Mouse (Mus musculus) limb, embryonic 14.5 days (tissue): Measurements from ENCODE around the gene Fmnl3. TPM values are rescaled to one million over a fixed set of nuclear protein-coding genes. Genes with fewer than 3 reads are reported as not detected.

Experiments
- ATAC-seq: fragments of 200-750 bp; cut with Nextera tagmentation; 2 replicates; pipeline ENCODE4 v1.8.0; 2017; ENCODE audit warnings: low read depth, moderate number of reproducible peaks, moderate TSS enrichment; ENCODE audit not compliant: low FRiP score
- DNase-seq: peaks from one replicate; pipeline ENCODE4 v3.0.0-alpha.2; 2015; ENCODE audit warnings: low spot score
- H3K27ac ChIP-seq: fragments of 300-500 bp; sonication (generic); replicated peaks from 2 replicates; pipeline ENCODE4 v1.5.1; 2014; ENCODE audit warnings: low read depth, mild to moderate bottlenecking, low read length, moderate library complexity, mixed read lengths
- H3K27me3 ChIP-seq: fragments of 300-500 bp; sonication (generic); 2 replicates; pipeline ENCODE4 v1.6.1; 2014; ENCODE audit warnings: low read length, mixed read lengths; ENCODE audit not compliant: control insufficient read depth, insufficient read depth
- H3K36me3 ChIP-seq: fragments of 300-500 bp; sonication (generic); 2 replicates; pipeline ENCODE4 v1.6.1; 2014; ENCODE audit warnings: mild to moderate bottlenecking, low read length, moderate library complexity, mixed read lengths; ENCODE audit not compliant: control insufficient read depth, insufficient read depth
- H3K4me1 ChIP-seq: fragments of 300-500 bp; sonication (generic); 2 replicates; pipeline ENCODE4 v1.6.1; 2014; ENCODE audit warnings: antibody characterized with exemption, low read length, mixed read lengths; ENCODE audit not compliant: control insufficient read depth, insufficient read depth
- H3K4me2 ChIP-seq: fragments of 300-500 bp; sonication (generic); replicated peaks from 2 replicates; pipeline ENCODE4 v1.6.1; 2014; ENCODE audit warnings: low read depth, mild to moderate bottlenecking, low read length, moderate library complexity; ENCODE audit not compliant: severe bottlenecking
- H3K4me3 ChIP-seq: fragments of 300-500 bp; sonication (generic); replicated peaks from 2 replicates; pipeline ENCODE4 v1.5.1; 2014; ENCODE audit warnings: low read length
- H3K9ac ChIP-seq: fragments of 300-500 bp; sonication (generic); 2 replicates; pipeline ENCODE4 v1.6.1; 2014; ENCODE audit warnings: mild to moderate bottlenecking, low read depth, low read length, moderate library complexity; ENCODE audit not compliant: severe bottlenecking
- H3K9me3 ChIP-seq: fragments of 300-500 bp; sonication (generic); 2 replicates; pipeline ENCODE4 v1.6.1; 2016; ENCODE audit warnings: low read length; ENCODE audit not compliant: control insufficient read depth
- POLR2A ChIP-seq: fragments of 200-500 bp; IDR thresholded peaks from 2 replicates; pipeline ENCODE4 v1.8.0; 2012; ENCODE audit warnings: inconsistent platforms, mild to moderate bottlenecking, moderate library complexity, borderline replicate concordance; ENCODE audit not compliant: insufficient read depth, insufficient read length; ENCODE audit errors: extremely low read depth
- WGBS: fragments of 180-500 bp; shearing (Covaris S2); extraction: QIAGEN DNeasy Blood & Tissue Kit; methylation state at CpG from one replicate; pipeline ENCODE4 v1.1.7; 2014; 5-methylcytosine and 5-hydroxymethylcytosine counted together
- polyA plus RNA-seq, 2 experiments: library from polyadenylated mRNA; depleted of rRNA in 1 of 2; stranded (reverse) in 1 of 2; unstranded in 1 of 2; fragments of >200 nt; fragmentation: Nextera tagmentation in 1 of 2; extraction: Ambion mirVana in 1 of 2; gene quantifications; 2 replicates each; pipeline versions ENCODE4 v1.2.1 to v1.2.3; 2012 to 2014

Gene Fmnl3
- polyA plus RNA-seq, 2 experiments = 19.8 to 55.0 TPM

DNA sequence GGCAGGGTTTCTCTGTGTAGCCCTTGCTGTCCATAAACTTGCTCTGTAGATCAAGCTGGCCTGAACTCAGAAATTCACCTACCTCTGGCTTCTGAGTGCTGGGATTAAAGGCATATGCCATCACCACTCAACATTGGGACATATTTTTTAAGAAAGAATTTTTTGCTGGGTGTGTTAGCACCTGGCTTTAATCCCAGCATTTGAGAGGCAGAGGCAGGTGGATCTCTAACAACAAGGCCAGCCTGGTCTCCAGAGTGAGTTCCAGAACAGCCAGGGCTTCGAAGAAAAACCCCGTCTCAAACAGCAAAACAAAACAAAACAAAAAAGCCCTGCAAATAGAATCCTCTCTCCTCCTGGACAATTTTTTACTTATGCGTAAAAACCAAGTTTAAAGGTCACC, 5.3 kb upstream of the Fmnl3 start:
- Histone ChIP-seq H3K27ac (no peak overlapping the region), H3K4me1 (no peaks in the 10 kb centered on the region), H3K4me2 (no peak overlapping the region), H3K4me3 (no peak overlapping the region), H3K9ac (no peak overlapping the region), H3K9me3 (no peaks in the 10 kb centered on the region), H3K36me3 (no peaks in the 10 kb centered on the region), H3K27me3 (no peaks in the 10 kb centered on the region)
- WGBS = 87% methylated on average over 3 of the region's 3 CpGs
- ATAC-seq (no peak), DNase-seq (no peak)
- no peak for TF ChIP-seq POLR2A

DNA sequence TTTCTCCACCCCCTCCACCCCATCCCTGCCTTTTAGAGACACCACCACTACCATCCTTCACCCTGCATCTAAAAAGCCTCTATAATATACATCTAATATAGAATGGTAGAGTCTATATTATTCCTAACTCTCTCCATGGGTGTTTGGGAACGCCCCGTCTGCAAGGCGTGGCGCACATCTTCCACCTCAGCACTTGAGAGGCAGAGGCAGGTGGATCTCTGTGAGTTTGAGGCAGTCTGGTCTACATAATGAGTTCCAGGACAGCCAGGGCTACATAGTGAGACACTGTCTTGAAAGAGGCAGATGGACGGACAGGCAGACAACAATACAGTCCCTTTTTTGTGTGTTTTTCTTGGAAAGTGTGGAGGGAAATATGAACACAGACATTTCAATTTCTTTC, 4.8 kb upstream of the Fmnl3 start:
- H3K9ac ChIP-seq = no peak overlapping the region
- WGBS = 92% methylated on average over 5 of the region's 5 CpGs
- H3K4me1 ChIP-seq = no peaks in the 10 kb centered on the region
- no peaks in the 10 kb centered on the region for H3K9me3 ChIP-seq
- no peaks in the 10 kb centered on the region for H3K27me3 ChIP-seq
- no peak overlapping the region for H3K4me2 ChIP-seq
- H3K4me3 ChIP-seq = no peak overlapping the region
- no peak for TF ChIP-seq POLR2A
- ATAC-seq (no peak), DNase-seq (no peak)
- no peaks in the 10 kb centered on the region for H3K36me3 ChIP-seq
- H3K27ac ChIP-seq = no peak overlapping the region

DNA sequence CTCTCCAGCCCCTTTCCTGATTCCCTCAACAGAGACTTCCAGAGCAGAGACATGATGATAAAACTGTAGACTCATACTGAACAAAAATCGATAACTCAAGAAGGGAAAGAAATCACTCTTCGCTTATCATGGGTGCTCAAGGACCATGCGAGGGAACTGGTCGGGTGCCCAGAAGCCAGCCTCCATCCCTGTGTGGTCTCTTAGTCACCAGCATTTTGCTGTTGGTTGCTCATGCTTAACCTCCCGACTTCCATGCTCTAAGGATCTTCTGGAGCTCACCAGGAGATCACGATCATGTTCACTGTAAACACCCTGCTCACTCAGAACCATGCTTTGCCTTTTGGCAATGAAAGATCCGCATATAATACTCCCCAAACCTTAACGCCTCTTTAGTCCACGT, 2.5 kb upstream of the Fmnl3 start:
- H3K36me3 ChIP-seq = no peaks in the 10 kb centered on the region
- peaks cover 8% of the 10 kb centered on the region; the same call in 1 of the 2 replicates for H3K4me1 ChIP-seq
- H3K4me2 ChIP-seq = no peak overlapping the region
- ATAC-seq (no peak), DNase-seq (no peak)
- WGBS = 78% methylated on average over 9 of the region's 9 CpGs
- H3K4me3 ChIP-seq = no peak overlapping the region
- H3K9me3 ChIP-seq = no peaks in the 10 kb centered on the region
- H3K27me3 ChIP-seq = no peaks in the 10 kb centered on the region
- TF ChIP-seq POLR2A = no peak
- no peak overlapping the region for H3K9ac ChIP-seq
- H3K27ac ChIP-seq = no peak overlapping the region

DNA sequence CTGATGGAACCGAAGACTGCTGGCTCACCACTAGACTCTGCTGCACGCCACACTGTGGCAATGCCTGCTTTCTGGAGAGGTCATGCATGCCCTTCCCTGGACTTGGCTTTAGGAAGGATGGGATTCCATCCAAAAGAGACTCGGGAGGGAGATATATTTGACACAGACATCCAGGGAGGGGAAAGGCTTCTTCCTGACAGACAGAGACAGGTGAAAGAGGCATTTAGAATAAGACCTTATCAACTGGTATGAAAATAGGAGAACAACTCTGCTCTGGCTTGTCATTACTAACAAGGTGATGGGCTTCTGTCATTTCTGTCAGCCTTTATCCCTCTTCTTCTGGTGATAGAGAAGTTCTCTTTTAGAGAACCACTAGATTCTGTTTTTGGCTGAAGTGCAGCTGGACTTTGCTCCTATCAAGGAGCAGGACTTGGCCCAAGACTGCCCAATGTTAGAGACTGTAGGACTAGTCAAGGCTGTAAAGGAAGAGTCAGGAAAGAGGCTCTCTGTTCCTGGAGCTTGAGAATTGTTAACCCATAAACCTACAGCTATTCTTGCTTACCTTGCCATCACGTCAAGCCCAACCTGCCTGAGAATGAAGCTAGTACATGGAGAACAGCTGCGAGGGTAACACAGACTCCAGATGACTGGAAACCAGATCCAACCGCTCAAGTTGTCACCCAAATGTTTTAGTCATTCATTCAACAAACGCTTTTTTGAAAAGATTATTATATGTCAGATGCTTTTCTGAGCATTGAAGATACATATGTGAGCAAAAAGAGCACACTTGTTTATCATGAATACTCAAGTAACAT, 1.5 kb upstream of the Fmnl3 start:
- Histone ChIP-seq H3K4me1 (peaks cover 8% of the 10 kb centered on the region; the same call in 1 of the 2 replicates), H3K4me2 (no peak overlapping the region), H3K36me3 (no peaks in the 10 kb centered on the region), H3K27me3 (no peaks in the 10 kb centered on the region), H3K9me3 (no peaks in the 10 kb centered on the region), H3K9ac (peak overlapping the region; percentile 18; the same call in 1 of the 2 replicates), H3K4me3 (no peak overlapping the region), H3K27ac (no peak overlapping the region)
- 79% methylated on average over 7 of the region's 7 CpGs for WGBS
- no peak for ATAC-seq
- no peak for DNase-seq
- TF ChIP-seq POLR2A = no peak

DNA sequence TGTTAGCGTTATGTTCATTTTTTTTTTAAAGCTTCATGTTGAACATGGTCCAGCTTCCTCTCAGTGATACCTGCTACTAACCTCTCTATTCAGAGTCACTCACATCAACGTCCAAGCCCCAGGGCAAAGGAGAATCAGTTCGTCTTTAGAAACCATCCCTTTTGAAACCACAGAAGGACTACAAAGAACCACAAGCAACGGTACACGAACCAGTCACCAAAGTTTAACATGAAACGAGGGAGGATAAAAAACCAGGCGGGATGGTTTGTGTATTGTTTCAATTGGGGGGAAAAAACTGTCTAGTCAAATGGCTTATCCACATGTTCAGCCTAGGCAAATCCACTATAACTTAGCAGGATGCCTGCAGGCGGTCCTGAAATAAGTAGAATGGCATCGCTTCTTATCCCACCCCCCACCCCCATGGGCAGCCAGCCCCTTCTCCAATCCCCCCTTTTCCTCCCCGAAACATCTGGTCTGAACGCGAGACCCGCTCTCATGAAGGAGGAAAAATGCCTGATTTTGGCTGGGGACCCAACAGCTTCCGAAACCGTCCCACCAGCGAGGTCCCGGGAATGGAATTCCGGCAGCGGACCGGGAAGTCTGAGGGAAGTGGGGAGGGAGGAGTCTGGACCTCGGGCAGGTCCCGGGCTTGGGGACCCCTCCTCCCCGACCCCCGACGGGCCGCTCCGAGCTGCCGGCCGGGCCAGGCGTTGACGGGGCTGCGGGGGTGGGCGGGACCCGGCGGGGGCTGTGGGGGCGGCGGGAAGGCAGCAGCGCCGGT, 701 bp downstream of the Fmnl3 start:
- Histone ChIP-seq H3K9ac (peak overlapping the region; percentile 87), H3K27me3 (no peaks in the 10 kb centered on the region), H3K4me3 (peak overlapping the region; percentile 77), H3K4me1 (peaks cover 10% of the 10 kb centered on the region; the same call in 1 of the 2 replicates), H3K4me2 (peak overlapping the region; percentile 54), H3K27ac (peak overlapping the region; percentile 94), H3K9me3 (no peaks in the 10 kb centered on the region), H3K36me3 (no peaks in the 10 kb centered on the region)
- ATAC-seq (peak; percentile 64), DNase-seq (peak; percentile 50)
- 2% methylated on average over 26 of the region's 39 CpGs for WGBS
- no peak for TF ChIP-seq POLR2A
